Mouse (Mus musculus) megakaryocyte, embryonic 14.5 days (primary cell): ENCODE measurements around the gene Lrrc29. TPM values are rescaled to one million over a fixed set of nuclear protein-coding genes. Genes with fewer than 3 reads are reported as not detected.

Source experiments
- H3K27me3 ChIP-seq: replicated peaks from 2 replicates; pipeline ENCODE3; 2012; ENCODE audit warnings: inconsistent platforms
- H3K36me3 ChIP-seq: replicated peaks from 2 replicates; pipeline ENCODE3; 2012; ENCODE audit warnings: low read length, inconsistent platforms, mixed read lengths
- H3K4me1 ChIP-seq: 2 replicates; pipeline ENCODE4 v1.6.1; 2012; ENCODE audit warnings: inconsistent platforms
- H3K4me3 ChIP-seq: replicated peaks from 2 replicates; pipeline ENCODE3; 2012; ENCODE audit warnings: moderate library complexity, mild to moderate bottlenecking, inconsistent platforms
- H3K9me3 ChIP-seq: 2 replicates; pipeline ENCODE4 v1.6.1; 2012; ENCODE audit warnings: inconsistent platforms
- FLI1 ChIP-seq: IDR thresholded peaks from 2 replicates; pipeline ENCODE4 v1.6.1; 2012; ENCODE audit warnings: low read length, inconsistent platforms, mixed read lengths
- GATA1 ChIP-seq: IDR thresholded peaks from 3 replicates; pipeline ENCODE4 v1.6.1; 2012; ENCODE audit warnings: mixed read lengths, low read length, inconsistent platforms, borderline replicate concordance
- polyA plus RNA-seq: library from polyadenylated mRNA; stranded (reverse); fragments of >175 nt; gene quantifications from 2 replicates; pipeline ENCODE4 v1.2.3, GENCODE M21; 2012; ENCODE audit warnings: low replicate concordance; ENCODE audit not compliant: insufficient read depth

Gene Lrrc29
- polyA plus RNA-seq, 1 experiment, result 13.0 TPM

DNA sequence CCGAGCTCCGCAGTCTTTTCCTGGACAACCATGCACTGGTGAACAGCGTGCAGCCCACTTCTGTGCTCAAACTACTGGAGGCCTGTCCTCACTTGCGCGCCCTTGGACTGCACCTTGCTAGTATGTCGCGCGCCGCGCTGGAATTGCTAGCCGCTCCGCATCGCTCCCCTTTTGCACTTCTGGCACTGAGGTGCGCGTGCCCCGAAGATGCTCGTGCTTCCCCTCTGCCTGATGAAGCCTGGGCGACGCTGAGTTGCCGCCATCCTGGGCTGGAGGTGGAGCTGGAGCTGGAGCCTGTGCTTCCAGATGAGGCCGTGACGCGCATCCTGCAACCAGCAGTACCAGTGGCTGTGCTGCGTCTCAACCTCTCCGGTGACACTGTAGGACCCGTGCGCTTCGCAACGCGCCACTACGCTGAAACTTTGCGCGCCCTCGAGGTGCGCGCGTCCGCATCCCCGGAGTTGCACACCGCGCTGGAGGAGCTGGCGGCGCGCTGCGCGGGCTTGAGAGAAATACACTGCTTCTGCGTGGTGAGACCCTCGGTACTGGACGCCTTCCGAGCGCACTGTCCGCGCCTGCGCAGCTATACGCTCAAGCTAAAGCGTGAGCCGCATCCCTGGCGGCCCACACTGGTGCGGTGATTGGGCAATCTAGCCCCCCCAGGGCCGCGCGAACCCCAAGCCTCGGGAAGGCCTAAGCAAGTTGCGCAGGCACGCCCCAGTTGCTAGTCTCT, 57.6 kb downstream of the Lrrc29 start:
- H3K9me3 ChIP-seq, result peaks cover 14% of the 10 kb centered on the region
- no peak for TF ChIP-seq GATA1
- peaks cover 54% of the 10 kb centered on the region for H3K27me3 ChIP-seq
- H3K4me1 ChIP-seq, result peaks cover 55% of the 10 kb centered on the region
- peak overlapping the region; percentile 16 for H3K4me3 ChIP-seq
- peaks cover 32% of the 10 kb centered on the region for H3K36me3 ChIP-seq

DNA sequence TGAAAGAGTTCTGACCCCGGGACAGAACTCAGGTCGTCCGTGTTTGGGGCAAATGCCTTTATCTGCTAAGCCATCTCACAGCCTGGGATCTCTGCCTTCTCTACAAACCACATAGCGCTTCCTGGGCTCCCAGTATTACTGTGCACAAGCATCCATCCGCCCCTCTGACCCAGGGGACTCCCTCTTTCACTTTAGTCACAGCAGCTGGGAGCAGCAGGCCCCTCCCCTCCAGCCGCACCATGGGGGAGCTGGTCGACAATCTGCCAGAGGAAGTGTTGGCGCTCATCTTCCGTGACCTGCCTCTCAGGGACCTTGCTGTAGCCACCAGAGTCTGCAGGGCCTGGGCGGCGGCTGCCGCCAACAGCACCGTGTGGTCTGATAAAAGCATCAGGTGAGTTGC, 59.3 kb downstream of the Lrrc29 start:
- Histone ChIP-seq H3K4me1 (peaks cover 60% of the 10 kb centered on the region), H3K36me3 (peaks cover 36% of the 10 kb centered on the region), H3K27me3 (peaks cover 39% of the 10 kb centered on the region), H3K4me3 (no peak overlapping the region), H3K9me3 (peaks cover 16% of the 10 kb centered on the region)
- TF ChIP-seq FLI1 (no peak), GATA1 (no peak)

DNA sequence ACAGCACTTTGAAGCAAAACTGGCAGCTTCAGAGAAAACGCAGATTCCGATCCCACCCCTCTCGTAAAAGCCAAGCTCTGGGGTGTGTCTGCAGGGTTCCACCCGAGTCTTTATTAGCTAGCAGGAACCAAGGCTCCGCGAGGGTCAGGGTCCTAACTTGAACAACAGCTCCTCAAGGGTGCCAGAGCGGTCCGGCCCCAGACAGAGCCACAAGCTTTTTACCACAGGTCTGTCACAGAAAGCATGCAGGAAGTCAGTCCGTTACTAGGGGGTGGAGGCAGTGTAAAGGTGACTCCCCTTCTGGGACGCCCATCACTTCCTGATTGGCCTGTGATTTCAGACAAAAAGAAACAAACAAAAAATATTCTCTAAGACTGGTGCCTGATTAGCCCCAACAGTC, 61.0 kb downstream of the Lrrc29 start:
- Histone ChIP-seq H3K4me3 (peak overlapping the region; percentile 98), H3K9me3 (peaks cover 20% of the 10 kb centered on the region), H3K4me1 (peaks cover 67% of the 10 kb centered on the region), H3K36me3 (peaks cover 49% of the 10 kb centered on the region), H3K27me3 (peaks cover 22% of the 10 kb centered on the region)
- TF ChIP-seq FLI1 (no peak), GATA1 (no peak)

DNA sequence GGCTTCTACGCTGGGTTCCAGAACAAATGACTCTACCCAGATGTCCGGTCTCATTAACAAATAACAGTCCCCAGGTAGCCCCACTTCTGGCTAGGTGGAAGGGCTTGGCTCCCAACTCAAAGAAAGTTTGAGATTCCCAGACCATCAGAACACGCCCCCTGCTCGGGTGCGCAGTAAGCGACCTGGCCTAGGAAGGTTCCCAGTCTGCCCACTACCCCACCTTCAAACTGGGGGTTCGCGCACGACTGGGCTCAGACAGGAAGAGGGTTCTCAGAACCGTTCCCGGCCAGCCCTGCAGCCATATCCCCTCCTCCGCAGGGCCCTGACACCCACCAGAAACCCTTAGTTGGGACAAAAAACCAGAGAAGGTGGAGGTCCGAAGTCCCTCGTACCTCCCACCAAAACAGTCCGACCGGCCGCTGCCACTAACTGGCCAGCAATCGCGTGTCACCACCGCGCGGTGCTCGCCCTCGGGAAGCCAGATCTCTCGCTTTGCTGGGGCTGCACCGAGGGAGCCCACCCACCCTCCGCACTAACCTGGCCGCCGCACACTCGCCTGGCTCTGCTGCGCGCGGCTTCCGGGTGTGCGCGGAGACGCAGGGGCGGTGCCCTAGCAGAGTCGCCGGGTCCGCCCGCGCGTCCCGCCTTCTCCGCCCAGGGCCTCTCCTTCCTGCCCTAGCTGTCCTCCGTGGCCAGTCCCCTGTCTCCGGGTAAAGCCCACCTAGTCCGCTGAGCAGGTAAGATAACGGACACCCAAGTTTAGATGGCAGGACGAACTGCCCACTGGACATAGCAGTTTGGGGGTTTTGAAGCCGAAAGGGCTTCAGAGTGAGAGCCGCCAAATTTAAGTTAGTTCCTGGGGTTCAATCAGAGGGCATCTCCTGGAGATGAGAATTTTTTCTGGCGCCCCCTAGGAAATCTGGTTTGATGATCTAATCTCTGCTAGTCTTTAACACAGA, 61.8 kb downstream of the Lrrc29 start, which contains the start of the genes Tradd and Fbxl8:
TSS of gene Tradd (minus strand) at position 586 of the 959 bp plus-strand sequence.
TSS of gene Fbxl8 (plus strand) at position 625 of the 959 bp plus-strand sequence.
- TF ChIP-seq FLI1, result no peak
- no peak for TF ChIP-seq GATA1
- Histone ChIP-seq H3K36me3 (peaks cover 55% of the 10 kb centered on the region), H3K27me3 (peaks cover 14% of the 10 kb centered on the region), H3K4me1 (peaks cover 67% of the 10 kb centered on the region), H3K9me3 (peaks cover 20% of the 10 kb centered on the region), H3K4me3 (peak within 1 kb of the TSS; percentile 98)

DNA sequence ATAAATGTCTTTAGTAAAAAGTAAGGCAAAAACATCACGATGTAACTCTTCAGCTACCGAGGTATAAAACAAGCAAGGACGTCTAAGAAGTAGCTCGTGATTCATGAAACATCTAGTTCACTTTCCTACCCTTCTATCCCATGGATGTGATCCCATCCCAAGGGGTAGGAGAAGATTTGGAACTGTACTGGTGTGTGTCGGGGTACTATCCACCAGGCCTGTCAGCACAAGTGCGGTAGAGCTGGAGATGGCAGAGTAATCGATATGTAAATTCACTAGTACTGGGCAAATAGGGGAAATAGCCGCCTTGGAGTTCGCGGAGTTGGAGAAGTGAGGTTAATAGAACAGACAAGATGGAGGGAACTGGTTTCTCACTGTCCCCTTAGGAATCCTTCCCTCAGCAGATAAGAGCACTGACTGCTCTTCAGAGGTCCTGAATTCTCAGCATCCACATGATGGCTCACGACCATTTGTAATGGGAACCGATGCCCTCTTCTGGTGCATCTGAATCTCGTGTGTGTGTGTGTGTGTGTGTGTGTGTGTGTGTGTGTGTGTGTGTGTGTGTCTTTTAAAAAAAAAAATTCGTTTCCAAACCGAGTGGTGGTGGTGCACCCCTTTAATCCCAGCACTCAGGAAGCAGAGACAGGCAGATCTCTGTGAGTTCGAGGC, 62.7 kb downstream of the Lrrc29 start:
- no peak for TF ChIP-seq FLI1
- no peak for TF ChIP-seq GATA1

More for the DNA sequence above, 62.7 kb downstream of the Lrrc29 start:
- H3K9me3 ChIP-seq, result peaks cover 13% of the 10 kb centered on the region
- peaks cover 5% of the 10 kb centered on the region for H3K27me3 ChIP-seq
- H3K4me1 ChIP-seq, result peaks cover 62% of the 10 kb centered on the region
- H3K36me3 ChIP-seq, result peaks cover 57% of the 10 kb centered on the region
- peak overlapping the region; percentile 98 for H3K4me3 ChIP-seq

Other genes with a start within 250 kb of the Lrrc29 start
- gene Ces3b, start 242.5 kb downstream of the Lrrc29 start, polyA plus RNA-seq, result not detected in 2 replicates
- not detected in 2 replicates for gene Ces4a, start 194.5 kb downstream of the Lrrc29 start, polyA plus RNA-seq
- 2.1 and 15.3 TPM in 2 replicates for gene Cbfb, start 155.6 kb downstream of the Lrrc29 start, polyA plus RNA-seq
- gene D230025D16Rik, start 101.1 kb downstream of the Lrrc29 start, polyA plus RNA-seq, result 1.4 and 2.1 TPM in 2 replicates
- gene B3gnt9, start 71.1 kb downstream of the Lrrc29 start, polyA plus RNA-seq, result 4.9 and 14.6 TPM in 2 replicates
- 32.6 and 35.8 TPM in 2 replicates for gene Tradd, start 61.7 kb downstream of the Lrrc29 start, polyA plus RNA-seq
- 6.2 and 8.9 TPM in 2 replicates for gene Fbxl8, start 61.6 kb downstream of the Lrrc29 start, polyA plus RNA-seq
- 0.73 TPM in 1 of 2 replicates, not detected in the other for gene Hsf4, start 56.5 kb downstream of the Lrrc29 start, polyA plus RNA-seq
- 0.41 TPM in 1 of 2 replicates, not detected in the other for gene Nol3, start 50.1 kb downstream of the Lrrc29 start, polyA plus RNA-seq
- gene 4931428F04Rik, start 36.4 kb downstream of the Lrrc29 start, polyA plus RNA-seq, result 1.6 and 1.8 TPM in 2 replicates
- gene Exoc3l, start 30.2 kb downstream of the Lrrc29 start, polyA plus RNA-seq, result 76.3 and 141 TPM in 2 replicates
- 39.4 and 41.2 TPM in 2 replicates for gene E2f4, start 28.6 kb downstream of the Lrrc29 start, polyA plus RNA-seq
- 0.63 TPM in 1 of 2 replicates, not detected in the other for gene Elmo3, start 20.7 kb downstream of the Lrrc29 start, polyA plus RNA-seq
- 61.6 and 71.6 TPM in 2 replicates for gene Tmem208, start 76 bp upstream of the Lrrc29 start, polyA plus RNA-seq
- 78.6 and 155 TPM in 2 replicates for gene Fhod1, start 21.7 kb upstream of the Lrrc29 start, polyA plus RNA-seq
- 4.1 and 16.4 TPM in 2 replicates for gene Slc9a5, start 22.6 kb upstream of the Lrrc29 start, polyA plus RNA-seq
- 0.02 TPM in 1 of 2 replicates, not detected in the other for gene Plekhg4, start 47.0 kb upstream of the Lrrc29 start, polyA plus RNA-seq
- gene Kctd19, start 87.2 kb upstream of the Lrrc29 start, polyA plus RNA-seq, result not detected in 2 replicates
- gene Lrrc36, start 87.3 kb upstream of the Lrrc29 start, polyA plus RNA-seq, result not detected in 2 replicates
- gene Tppp3, start 145.2 kb upstream of the Lrrc29 start, polyA plus RNA-seq, result 2.5 and 3.3 TPM in 2 replicates
- gene Zdhhc1, start 170.6 kb upstream of the Lrrc29 start, polyA plus RNA-seq, result 5.4 and 9.0 TPM in 2 replicates
- 0.12 TPM in 1 of 2 replicates, not detected in the other for gene Hsd11b2, start 192.5 kb upstream of the Lrrc29 start, polyA plus RNA-seq
- 19.8 and 57.3 TPM in 2 replicates for gene Atp6v0d1, start 239.8 kb upstream of the Lrrc29 start, polyA plus RNA-seq